Mouse (Mus musculus) frontal cortex, postnatal 36 days (tissue): ENCODE measurements around the gene Olig2.

Experiments
- DNase-seq, 2 experiments: peaks; one replicate each; pipeline ENCODE4 v3.0.0; 2022; ENCODE audit warnings: low spot score in 2 of 2

The Olig2 gene

GRCm38 (mm10) chr16:91225233-91226037 lies at the start of gene Olig2:
Gene Olig2 (plus strand): TSS chr16:91225457.
- peak in 1 of 2 experiments; percentile 36 for DNase-seq

- DNase-seq: no peak
Measured at GRCm38 (mm10) chr16:91175892-91176291, 49.4 kb upstream of the Olig2 start.

DNA sequence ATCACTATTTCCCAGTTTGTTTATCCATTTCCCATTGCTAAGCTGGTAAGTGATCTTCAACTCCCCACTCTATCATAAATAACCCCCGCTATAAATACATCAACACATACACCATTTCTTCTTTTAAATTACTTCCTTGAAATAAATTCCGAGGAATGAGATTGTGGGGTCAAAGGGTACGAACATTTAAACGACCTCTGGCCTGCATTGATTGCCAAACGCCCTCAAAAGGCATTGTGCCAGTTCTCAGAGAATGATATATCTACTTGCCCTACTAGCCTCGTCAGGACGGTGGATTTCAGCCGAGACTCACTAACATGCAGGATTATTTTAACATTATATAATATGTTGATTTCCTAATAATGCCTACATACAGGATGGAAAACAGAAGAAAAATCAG lies 38.2 kb upstream of the Olig2 start:
- no peak for DNase-seq

- no peak for DNase-seq
Measured at GRCm38 (mm10) chr16:91187662-91188061, 37.6 kb upstream of the Olig2 start.

DNA sequence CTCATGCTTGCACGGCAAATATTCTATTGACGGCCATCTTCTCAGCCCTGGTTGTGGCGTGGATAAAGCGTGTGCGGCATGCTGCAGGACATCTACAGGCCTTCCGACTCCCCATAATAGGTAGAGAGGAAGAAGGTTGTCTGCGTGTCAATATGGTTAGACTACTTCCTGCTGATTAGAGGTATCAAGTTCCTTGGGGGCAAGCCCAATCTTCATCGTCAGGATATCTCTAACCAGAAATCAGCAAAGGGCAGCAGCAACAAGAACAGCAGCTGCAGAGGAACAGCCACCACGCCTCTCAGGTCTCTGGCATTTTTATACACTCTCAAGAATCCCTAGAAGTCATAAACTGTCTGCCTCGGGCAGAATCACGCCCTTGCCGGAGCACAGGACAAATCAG lies 37.0 kb upstream of the Olig2 start:
- no peak for DNase-seq

DNA sequence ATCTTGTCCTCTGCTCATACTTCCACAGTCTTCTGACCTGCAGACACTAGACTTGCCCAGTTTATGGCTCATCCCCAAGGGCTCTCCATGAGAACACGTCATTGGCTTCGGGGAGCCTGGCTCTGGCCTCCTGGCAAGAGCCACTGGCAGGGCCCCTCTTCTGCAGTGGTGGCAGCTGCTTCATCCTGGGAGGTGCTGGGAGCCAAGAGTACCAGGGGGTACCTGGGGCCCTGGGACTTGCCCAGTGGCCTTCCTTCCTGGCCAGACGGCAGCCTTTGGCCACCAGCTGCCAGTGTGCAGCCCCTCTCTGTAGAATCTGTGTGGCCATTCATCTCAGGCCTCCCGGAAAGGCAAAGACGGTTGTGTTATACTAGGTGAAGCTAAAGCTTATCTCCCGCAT lies 34.0 kb upstream of the Olig2 start:
- no peak for DNase-seq

DNA sequence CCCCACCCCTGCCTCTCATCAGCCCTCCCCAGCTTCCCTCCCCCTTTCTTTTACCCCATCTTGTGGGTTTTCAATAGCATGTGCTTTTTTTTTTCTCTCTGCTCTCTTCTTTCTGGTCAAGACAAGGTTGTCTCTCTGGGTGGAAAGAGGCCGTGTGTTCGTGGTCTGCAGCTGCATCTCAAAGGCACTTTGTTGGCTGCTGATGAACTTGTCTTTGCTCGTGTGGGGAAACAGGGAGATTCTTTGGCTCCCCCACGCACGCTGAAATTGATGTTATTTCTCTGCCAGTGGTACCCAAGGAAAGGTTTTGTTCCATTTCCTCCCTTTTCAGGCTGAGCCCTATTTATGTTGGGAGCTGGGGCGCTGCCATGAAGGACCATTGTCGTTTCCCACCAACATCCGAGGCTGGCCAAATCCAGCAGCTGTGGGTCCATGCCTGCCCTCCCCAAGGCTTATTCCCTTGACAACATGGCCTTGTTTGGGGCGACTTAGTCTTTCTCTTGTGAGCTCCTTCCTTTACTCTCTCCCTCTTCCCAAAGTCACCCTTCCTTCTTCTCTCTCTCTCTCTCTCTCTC lies 33.5 kb upstream of the Olig2 start:
- DNase-seq: peak in 1 of 2 experiments; percentile 51

DNA sequence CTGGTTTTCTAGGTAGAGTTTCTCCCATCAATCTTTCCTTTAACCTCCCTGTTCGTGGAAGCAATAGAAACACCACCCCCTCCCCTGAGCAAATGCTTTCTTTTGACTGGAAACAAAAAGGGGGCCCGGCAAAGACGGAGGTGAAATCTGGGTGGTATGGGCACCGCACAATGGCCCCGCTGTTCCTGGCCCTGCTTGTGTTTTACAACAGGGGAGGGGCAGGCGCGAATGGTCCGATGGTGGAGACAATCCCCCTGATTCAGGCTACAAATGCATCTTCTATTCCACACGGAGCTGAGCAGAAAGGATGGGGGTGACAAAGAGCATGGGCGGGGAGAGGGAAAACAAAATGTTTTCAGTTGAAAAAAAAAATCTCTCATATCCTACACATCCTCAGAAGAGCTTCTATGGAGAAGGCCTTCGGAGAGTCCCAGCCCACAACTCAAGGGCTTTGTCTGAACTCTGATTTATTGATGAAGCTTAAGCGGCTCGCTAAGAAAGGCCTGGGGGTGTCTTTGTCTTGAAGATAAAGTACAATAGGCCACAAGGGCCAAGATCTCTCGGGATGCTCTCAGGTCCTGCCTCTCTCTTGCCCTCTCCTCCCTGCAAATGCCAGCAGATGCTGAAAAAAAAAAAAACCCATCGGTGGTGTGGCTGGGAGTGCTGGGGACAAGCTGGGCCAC lies 32.4 kb upstream of the Olig2 start:
- DNase-seq: no peak

DNA sequence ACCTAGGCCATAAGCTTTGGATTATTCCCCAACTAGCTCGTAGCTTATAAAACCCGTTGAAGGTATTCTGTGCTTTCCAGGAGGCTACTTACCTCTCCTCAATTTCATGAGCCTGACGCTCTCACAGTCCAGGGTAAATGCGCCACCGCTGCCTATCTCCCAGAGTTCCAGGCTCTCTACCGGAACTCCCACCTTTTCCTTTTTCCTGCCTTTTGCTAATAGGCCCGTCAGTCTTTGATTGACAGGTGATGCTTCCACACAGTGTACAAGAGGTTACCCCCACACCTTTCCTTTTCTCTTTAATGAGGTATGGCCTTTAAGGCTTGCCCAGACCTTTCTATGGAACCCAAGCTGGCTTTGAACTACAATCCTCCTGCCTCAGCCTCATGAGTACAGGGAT lies 25.4 kb upstream of the Olig2 start:
- DNase-seq: no peak

DNA sequence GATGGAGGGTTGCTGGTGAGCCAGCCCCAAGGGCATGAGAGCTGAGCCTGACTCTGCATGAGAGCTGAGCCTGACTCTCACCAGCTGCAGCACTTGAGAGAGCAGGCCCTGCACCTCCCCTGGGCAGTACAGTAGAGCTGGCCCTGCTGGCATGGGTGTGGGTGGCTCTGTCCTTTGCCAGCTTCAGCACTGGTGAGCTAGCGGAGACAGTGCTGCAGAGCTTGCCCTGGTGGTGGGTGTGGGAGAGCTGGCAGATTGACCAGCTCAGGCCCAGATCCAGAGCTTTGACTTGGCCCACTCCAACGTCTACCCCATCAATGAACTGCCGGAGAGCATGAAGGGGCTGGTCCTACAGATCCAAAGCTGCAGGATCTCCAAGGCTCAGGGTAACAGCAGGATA lies 22.3 kb upstream of the Olig2 start:
- no peak for DNase-seq

- DNase-seq: no peak
Measured at GRCm38 (mm10) chr16:91206371-91206770, 18.9 kb upstream of the Olig2 start.

- DNase-seq: no peak
Measured at GRCm38 (mm10) chr16:91217077-91217476, 8.2 kb upstream of the Olig2 start.

DNA sequence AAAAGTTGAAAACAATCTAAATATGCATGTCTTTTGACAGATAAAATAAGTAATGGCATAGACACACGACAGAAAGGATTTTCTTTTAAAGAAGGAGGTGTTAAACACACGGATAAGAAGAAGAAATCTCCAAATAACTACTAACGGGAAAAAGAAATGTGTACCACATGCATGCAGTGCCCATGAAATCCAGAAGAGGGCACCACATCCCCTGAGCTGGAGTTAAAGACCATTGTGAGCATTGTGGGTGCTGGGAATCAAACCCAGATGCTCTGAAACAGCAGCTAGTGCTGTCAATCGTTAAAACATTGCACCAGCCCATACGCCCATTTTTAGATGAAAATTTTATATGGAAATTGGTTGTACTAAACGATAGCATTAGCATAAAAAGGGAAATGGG lies 7.3 kb upstream of the Olig2 start:
- DNase-seq: no peak

DNA sequence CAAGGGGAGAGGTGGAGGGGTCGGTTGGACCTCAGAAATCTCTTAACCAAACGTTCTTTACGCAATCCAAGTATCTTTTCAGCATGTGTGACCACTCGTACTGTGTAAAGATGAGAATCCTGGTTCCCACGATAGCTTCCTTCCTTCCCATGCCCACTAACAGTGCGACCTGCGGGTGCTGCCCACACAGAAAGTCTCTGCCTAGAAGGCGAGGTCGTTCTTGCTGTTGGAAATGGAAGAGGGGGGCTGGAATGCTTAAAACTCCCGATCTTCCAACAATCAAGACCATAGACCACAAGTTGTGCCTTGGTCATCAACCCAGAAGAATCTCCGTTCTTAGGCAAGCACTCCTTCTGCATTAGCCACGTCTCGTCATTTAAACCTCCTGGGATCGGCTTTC lies 6.0 kb upstream of the Olig2 start:
- no peak for DNase-seq

DNA sequence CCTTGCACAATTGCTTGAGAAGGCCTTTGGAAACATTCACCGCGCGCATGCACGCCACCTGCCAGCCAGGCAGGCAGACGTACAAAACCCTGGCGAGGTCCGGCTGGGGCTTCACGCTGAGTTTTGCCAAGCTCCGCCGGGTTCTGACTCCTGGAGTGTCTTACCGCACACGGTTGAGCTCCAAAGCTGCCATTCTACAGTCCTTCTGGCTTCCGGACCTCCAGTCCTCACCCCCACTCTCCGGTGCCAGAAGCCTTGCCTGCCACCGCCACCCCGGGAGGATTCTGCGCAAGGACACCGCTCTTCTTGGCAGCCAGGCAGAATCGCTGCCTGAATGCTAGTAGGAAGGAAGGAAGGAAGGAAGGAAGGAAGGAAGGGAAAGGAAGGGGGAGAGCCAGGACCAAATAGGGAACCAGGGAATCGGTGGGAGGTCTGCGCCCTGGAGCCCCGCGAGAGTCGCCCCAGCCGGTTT lies 3.0 kb upstream of the Olig2 start:
- DNase-seq: no peak

GRCm38 (mm10) chr16:91222643-91223271 lies 2.5 kb upstream of the Olig2 start:
- DNase-seq: peak in 1 of 2 experiments; percentile 22

DNA sequence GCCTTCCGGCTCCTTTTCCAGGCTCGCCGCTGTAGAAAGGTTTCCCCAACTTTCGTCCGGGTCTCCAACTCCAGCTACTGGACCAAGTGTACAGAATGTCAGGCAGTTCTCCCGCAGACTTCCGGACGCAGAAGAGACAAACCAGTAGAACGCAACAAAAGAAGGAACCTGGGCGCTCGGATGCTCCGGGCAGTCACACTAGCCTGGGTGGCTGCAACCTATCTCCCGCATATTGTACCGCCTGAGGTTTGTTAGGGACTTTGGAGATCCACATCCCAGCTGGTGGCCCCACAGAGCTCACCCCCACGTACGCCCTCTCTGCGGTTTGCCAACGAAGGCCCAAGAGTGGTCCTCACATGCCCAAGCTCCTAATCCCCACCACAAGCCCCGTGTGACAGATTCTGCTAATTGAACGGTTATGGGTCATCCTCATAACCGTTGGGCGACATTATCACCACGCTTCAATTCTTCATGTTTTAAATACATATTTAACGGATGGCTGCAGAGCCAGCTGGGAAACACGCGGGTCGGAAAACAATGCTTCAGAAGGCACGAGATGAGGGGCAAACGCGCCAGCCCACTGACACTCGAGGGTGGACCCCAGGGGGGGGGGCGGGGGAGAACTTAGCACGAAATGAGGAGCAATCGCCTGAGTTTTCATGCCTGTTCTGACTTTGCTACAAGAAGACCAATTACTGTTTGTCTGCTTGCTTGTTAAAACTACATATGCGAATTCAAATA lies 1.8 kb upstream of the Olig2 start:
- DNase-seq: no peak

GRCm38 (mm10) chr16:91224068-91224402 lies 1.2 kb upstream of the Olig2 start:
- DNase-seq: no peak

DNA sequence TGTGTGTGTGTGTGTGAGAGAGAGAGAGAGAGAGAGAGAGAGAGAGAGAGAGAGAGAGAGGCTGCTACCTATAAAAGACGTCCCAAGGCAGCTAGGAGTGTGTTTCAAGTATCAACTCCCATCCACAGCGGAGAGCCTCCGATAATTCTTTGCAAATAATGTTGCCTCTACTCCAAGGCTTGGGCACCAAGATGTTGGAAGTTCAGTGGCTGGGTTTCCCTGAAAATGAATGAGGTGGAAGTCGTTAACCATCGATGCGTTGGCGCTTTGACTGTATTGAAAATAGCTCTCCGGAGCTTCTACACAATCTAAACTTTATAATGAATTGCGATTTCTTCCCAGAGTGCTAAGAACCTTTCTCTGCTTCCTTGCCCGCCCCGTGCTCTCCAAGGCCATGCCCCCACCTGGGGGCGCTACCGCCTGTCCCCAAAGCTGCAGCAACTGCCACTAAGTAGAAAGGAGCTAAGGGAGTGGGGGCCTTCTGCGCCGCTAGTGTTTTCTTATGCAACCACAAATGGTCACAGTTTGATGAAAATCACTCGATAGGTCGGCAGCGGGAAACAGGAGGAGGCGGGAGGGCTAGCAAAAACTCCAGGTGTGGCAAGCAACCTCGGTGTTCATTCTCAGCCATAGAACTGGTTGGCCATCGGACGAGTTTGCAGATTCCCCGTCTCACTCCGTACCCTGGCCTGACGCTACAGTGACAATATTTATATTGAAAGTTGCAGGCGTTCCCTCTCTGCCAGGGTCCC lies 600 bp upstream of the Olig2 start:
- DNase-seq: no peak

DNA sequence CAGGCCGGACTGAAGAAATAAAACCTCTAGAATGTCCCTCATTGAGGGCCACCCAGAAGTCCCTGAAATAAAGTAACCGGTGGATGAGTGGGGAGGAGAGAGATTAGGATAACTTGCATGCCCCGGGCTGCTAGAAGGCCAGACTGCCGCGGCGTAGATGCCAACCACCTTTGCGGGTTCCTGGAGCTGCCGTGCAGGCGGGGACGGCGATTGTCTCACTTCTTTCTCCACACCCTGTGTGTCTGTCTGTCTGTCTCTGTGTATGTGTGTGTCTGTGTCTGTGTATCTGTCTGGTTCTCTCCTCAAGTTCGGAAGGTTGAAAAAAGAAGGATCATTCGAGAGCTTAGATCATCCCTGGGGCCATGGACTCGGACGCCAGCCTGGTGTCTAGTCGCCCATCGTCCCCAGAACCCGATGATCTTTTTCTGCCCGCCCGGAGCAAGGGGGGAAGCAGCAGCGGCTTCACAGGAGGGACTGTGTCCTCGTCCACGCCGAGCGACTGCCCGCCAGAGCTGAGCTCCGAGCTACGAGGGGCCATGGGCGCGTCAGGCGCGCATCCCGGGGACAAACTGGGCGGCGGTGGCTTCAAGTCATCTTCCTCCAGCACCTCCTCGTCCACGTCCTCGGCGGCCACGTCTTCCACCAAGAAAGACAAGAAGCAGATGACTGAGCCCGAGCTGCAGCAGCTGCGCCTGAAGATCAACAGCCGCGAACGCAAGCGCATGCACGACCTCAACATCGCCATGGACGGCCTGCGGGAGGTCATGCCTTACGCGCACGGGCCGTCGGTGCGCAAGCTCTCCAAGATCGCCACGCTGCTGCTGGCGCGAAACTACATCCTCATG lies 1.0 kb downstream of the Olig2 start:
- peak in 1 of 2 experiments; percentile 28 for DNase-seq
